Mouse (Mus musculus): ENCODE measurements at regions not wholly inside any gene's neighbourhood (a gene's known extent, or its start where the extent isn't known, plus 50 kb on each side); places are given as distances from the start of the nearest gene placed in this dataset.

- ATAC-seq (ENCODE audit: low FRiP score, low TSS enrichment) (no peak), DNase-seq (ENCODE audit: low spot score) (no peak)
- 45% methylated on average over 9 of the region's 9 CpGs for WGBS
These were observed 260.0 kb upstream of the Lyplal1 start for GRCm38 (mm10) chr1:186376906-186377623.

DNA sequence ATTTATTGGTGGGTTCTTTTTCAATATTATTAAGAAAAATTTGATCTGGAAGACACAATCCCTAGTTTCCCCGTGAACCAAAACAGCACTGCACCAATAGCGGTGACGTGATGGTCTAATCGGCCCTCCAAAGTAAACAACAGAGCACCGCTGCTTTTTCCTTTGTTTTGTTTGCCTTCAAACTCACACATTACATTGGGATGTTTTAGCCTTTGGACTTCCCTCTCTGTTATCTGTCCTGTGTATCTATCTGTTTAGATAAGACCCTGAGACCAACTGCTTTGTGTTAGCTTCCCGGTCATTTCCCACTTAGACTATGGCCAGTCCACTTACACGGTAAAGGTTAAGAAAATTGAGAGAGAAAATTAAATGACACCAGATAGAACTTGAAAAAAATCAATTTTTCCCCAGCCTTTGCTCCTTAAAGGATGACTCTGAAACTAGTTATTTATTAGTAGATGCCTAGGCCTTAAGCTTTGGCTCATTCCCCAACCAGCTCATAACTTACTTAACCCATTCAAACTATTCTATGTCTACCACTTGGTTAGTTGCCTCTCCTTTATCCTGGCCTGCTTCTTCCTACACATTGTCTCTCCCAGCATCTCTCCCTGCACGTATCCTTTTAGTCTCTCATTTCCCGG lies 257.0 kb upstream of the Lyplal1 start:
- H3K9me3 ChIP-seq (ENCODE audit: control insufficient read depth, low read length), result no peaks in the 10 kb centered on the region
- TF ChIP-seq CTCF (IDR thresholded peaks at IDR 0.05; ENCODE audit: low read depth) (no peak), EP300 (optimal IDR thresholded peaks at IDR 0.05) (no peak)
- H3K9ac ChIP-seq (ENCODE audit: low read length), result no peak overlapping the region
- H3K4me1 ChIP-seq (replicated peaks; ENCODE audit: control insufficient read depth, insufficient read depth), result no peaks in the 10 kb centered on the region
- ATAC-seq (ENCODE audit: low FRiP score, low TSS enrichment) (no peak), DNase-seq (ENCODE audit: low spot score) (no peak)
- H3K36me3 ChIP-seq (ENCODE audit: control insufficient read depth, insufficient read depth, low read length), result no peaks in the 10 kb centered on the region
- 37% methylated on average over 9 of the region's 9 CpGs for WGBS
- H3K4me2 ChIP-seq (replicated peaks; ENCODE audit: low read depth), result no peak overlapping the region
- H3K4me3 ChIP-seq (ENCODE audit: low read depth, low read length), result no peak overlapping the region
- no peak overlapping the region for H3K27ac ChIP-seq (replicated peaks)
- no peaks in the 10 kb centered on the region for H3K27me3 ChIP-seq (ENCODE audit: control insufficient read depth, insufficient read depth, low read length)

More at GRCm38 (mm10) chr1:186376906-186377623, 260.0 kb upstream of the Lyplal1 start:
- Histone ChIP-seq H3K9ac (ENCODE audit: low read length) (no peak overlapping the region), H3K27me3 (ENCODE audit: control insufficient read depth, insufficient read depth, low read length) (no peaks in the 10 kb centered on the region), H3K9me3 (ENCODE audit: control insufficient read depth, low read length) (no peaks in the 10 kb centered on the region), H3K27ac (replicated peaks) (no peak overlapping the region), H3K36me3 (ENCODE audit: control insufficient read depth, insufficient read depth, low read length) (no peaks in the 10 kb centered on the region), H3K4me3 (ENCODE audit: low read depth, low read length) (no peak overlapping the region), H3K4me2 (replicated peaks; ENCODE audit: low read depth) (no peak overlapping the region), H3K4me1 (replicated peaks; ENCODE audit: control insufficient read depth, insufficient read depth) (no peaks in the 10 kb centered on the region)
- TF ChIP-seq EP300 (optimal IDR thresholded peaks at IDR 0.05), result no peak
- TF ChIP-seq CTCF (IDR thresholded peaks at IDR 0.05; ENCODE audit: low read depth), result no peak

DNA sequence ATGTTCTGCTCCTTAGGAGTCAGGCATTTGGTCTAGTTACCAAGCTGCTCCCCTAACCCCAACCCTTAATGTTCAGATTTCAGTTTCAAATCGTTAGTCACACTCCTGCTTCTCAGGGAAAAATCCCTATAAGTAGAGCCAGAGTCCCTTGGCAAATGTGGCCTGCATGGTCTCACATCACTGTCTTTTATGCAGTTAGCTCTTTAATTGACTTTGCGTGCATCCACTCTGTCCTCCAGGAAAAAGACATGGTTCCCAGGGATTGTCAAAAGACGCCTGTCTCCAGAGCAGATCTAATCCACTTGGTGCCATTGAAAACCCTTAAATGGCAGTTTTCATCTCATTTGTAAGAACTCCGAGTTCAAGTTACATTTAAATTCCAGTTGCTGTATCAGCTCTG lies 256.3 kb upstream of the Lyplal1 start:
- Histone ChIP-seq H3K9me3 (ENCODE audit: control insufficient read depth, low read length) (no peaks in the 10 kb centered on the region), H3K36me3 (ENCODE audit: control insufficient read depth, insufficient read depth, low read length) (no peaks in the 10 kb centered on the region), H3K4me1 (replicated peaks; ENCODE audit: control insufficient read depth, insufficient read depth) (no peaks in the 10 kb centered on the region), H3K9ac (ENCODE audit: low read length) (no peak overlapping the region), H3K27me3 (ENCODE audit: control insufficient read depth, insufficient read depth, low read length) (no peaks in the 10 kb centered on the region), H3K27ac (replicated peaks) (no peak overlapping the region), H3K4me3 (ENCODE audit: low read depth, low read length) (no peak overlapping the region), H3K4me2 (replicated peaks; ENCODE audit: low read depth) (no peak overlapping the region)
- WGBS, result 57% methylated on average over 4 of the region's 4 CpGs
- ATAC-seq (ENCODE audit: low FRiP score, low TSS enrichment) (no peak), DNase-seq (ENCODE audit: low spot score) (no peak)
- no peak for TF ChIP-seq EP300 (optimal IDR thresholded peaks at IDR 0.05)
- TF ChIP-seq CTCF (IDR thresholded peaks at IDR 0.05; ENCODE audit: low read depth), result no peak

DNA sequence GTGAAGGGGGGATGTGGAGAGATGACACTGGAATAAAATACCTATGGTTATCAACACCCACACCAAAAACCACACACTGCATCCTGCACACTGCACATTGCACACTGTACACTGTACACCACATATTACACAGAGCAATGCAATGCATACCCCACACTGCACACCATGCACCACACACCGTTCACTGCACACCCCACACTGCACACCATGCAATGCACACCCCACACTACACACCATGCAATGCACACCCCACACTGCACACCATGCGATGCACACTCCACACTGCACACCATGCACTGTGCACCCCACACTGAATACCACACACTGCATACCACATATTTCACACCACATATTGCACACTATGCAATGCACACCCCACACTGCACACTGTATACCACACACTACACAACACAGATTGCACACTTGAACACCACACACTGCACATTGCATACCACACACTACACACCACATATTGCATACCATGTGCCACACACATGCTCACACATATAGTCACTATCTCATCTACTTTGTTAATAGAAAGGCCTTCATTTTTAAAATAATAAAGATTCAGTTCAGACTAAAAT lies 255.8 kb upstream of the Lyplal1 start:
- no peaks in the 10 kb centered on the region for H3K9me3 ChIP-seq (ENCODE audit: control insufficient read depth, low read length)
- no peaks in the 10 kb centered on the region for H3K27me3 ChIP-seq (ENCODE audit: control insufficient read depth, insufficient read depth, low read length)
- no peak overlapping the region for H3K4me2 ChIP-seq (replicated peaks; ENCODE audit: low read depth)
- H3K36me3 ChIP-seq (ENCODE audit: control insufficient read depth, insufficient read depth, low read length), result no peaks in the 10 kb centered on the region
- TF ChIP-seq CTCF (IDR thresholded peaks at IDR 0.05; ENCODE audit: low read depth), result no peak
- no peak for TF ChIP-seq EP300 (optimal IDR thresholded peaks at IDR 0.05)
- ATAC-seq (ENCODE audit: low FRiP score, low TSS enrichment) (no peak), DNase-seq (ENCODE audit: low spot score) (no peak)
- H3K4me1 ChIP-seq (replicated peaks; ENCODE audit: control insufficient read depth, insufficient read depth), result no peaks in the 10 kb centered on the region
- no peak overlapping the region for H3K9ac ChIP-seq (ENCODE audit: low read length)
- no peak overlapping the region for H3K4me3 ChIP-seq (ENCODE audit: low read depth, low read length)
- no peak overlapping the region for H3K27ac ChIP-seq (replicated peaks)
- WGBS, result 93% methylated on average over 2 of the region's 2 CpGs

GRCm38 (mm10) chr1:186363356-186363755 lies 246.2 kb upstream of the Lyplal1 start:
- ATAC-seq (ENCODE audit: low FRiP score, low TSS enrichment) (no peak), DNase-seq (ENCODE audit: low spot score) (no peak)
- H3K4me3 ChIP-seq (ENCODE audit: low read depth, low read length), result no peak overlapping the region
- no peaks in the 10 kb centered on the region for H3K9me3 ChIP-seq (ENCODE audit: control insufficient read depth, low read length)
- no peak overlapping the region for H3K9ac ChIP-seq (ENCODE audit: low read length)
- no peaks in the 10 kb centered on the region for H3K27me3 ChIP-seq (ENCODE audit: control insufficient read depth, insufficient read depth, low read length)
- TF ChIP-seq CTCF (IDR thresholded peaks at IDR 0.05; ENCODE audit: low read depth) (no peak), EP300 (optimal IDR thresholded peaks at IDR 0.05) (no peak)
- no peak overlapping the region for H3K4me2 ChIP-seq (replicated peaks; ENCODE audit: low read depth)
- no peaks in the 10 kb centered on the region for H3K36me3 ChIP-seq (ENCODE audit: control insufficient read depth, insufficient read depth, low read length)
- H3K4me1 ChIP-seq (replicated peaks; ENCODE audit: control insufficient read depth, insufficient read depth), result no peaks in the 10 kb centered on the region
- WGBS, result 85% methylated on average over 4 of the region's 4 CpGs
- no peak overlapping the region for H3K27ac ChIP-seq (replicated peaks)
